In the genomic region with DNA sequence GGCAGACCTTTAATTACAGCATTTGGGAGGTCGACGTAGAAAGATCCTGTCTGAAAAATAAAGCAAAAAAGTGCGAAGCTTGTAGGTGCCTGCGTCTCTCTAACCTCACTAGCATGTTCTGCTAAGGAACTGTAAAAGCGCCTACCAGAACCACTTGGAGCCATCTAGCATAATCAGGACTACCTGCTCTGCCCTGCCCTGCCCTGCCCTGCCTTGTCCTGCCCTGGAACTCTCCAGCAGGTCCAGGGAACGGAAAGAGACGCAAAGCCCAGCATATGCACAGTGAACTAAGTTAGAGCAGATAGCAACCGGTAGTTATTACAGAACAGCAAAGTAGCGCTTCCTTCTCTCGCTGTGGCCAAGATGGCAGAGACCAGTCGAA, we compare ENCODE assay signal across 9 mouse cellular contexts. TPM values are rescaled to one million over a fixed set of nuclear protein-coding genes. Genes with fewer than 3 reads are reported as not detected.
A peak's percentile ranks its signal among the peaks of the same experiment; 100 is the strongest.
DNase-seq lines count a peak whose midpoint lies in the region; ATAC-seq and TF ChIP-seq lines count a peak whose summit lies in the region.
"Had no signal": no experiment of that assay in that cellular context is flagged by ENCODE, and none has a peak within 500 bp of the region (broad histone marks: within the 10 kb centered on the region; RNA-seq: fewer than 3 reads in every experiment).

No protein-coding gene starts in this region.

- 39% methylated on average over 11 of the region's 11 CpGs for WGBS in kidney, adult 2 months
- 48% methylated on average over 11 of the region's 11 CpGs for WGBS in forebrain, embryonic 10.5 days
- WGBS in intestine, postnatal 0 days: 36% methylated on average over 11 of the region's 11 CpGs

- no peak overlapping the region for H3ac ChIP-seq in myocyte (ENCODE audit: control insufficient read depth, insufficient read length)

- peak overlapping the region; percentile 54 for H3K4me2 ChIP-seq in intestine, postnatal 0 days (replicated peaks; ENCODE audit: low read depth)
- peak overlapping the region; percentile 94 for H3K4me2 ChIP-seq in myocyte (ENCODE audit: low read depth)

- no peak overlapping the region for H3K4me3 ChIP-seq in kidney, adult 2 months (ENCODE audit: insufficient read depth, low read depth, low read length)
- peak overlapping the region; percentile 60 for H3K4me3 ChIP-seq in forebrain, embryonic 10.5 days
- no peak overlapping the region for H3K4me3 ChIP-seq in intestine, postnatal 0 days (ENCODE audit: low read depth, low read length)
- H3K4me3 ChIP-seq in myocyte: peak overlapping the region; percentile 29

- H3K9ac ChIP-seq in intestine, postnatal 0 days (ENCODE audit: low read depth, low read length): no peak overlapping the region

- H3K9me3 ChIP-seq in forebrain, embryonic 10.5 days: no peaks in the 10 kb centered on the region
- H3K9me3 ChIP-seq in intestine, postnatal 0 days (ENCODE audit: control insufficient read depth): no peaks in the 10 kb centered on the region

- no peak for DNase-seq in kidney, adult 2 months
- DNase-seq in kidney, postnatal 10 days: no peak
- no peak for DNase-seq in forebrain, embryonic 10.5 days (ENCODE audit: extremely low spot score, low spot score)
- DNase-seq in thymus, postnatal 36 days: no peak
- no peak for DNase-seq in left cerebral cortex, postnatal 4 days

- intact Hi-C loops in left cerebral cortex, postnatal 4 days (cut with DNase I): loop anchor here (10.0 kb wide), 1 partner anchor 64 kb away; a partner anchor contains a TSS

- no peaks in the 10 kb centered on the region for H3K36me3 ChIP-seq in kidney, adult 2 months (ENCODE audit: control insufficient read depth, insufficient read depth, low read length)
- H3K36me3 ChIP-seq in forebrain, embryonic 10.5 days (replicated peaks): no peaks in the 10 kb centered on the region
- H3K36me3 ChIP-seq in intestine, postnatal 0 days (ENCODE audit: control insufficient read depth, insufficient read depth): no peaks in the 10 kb centered on the region
- no peaks in the 10 kb centered on the region for H3K36me3 ChIP-seq in myocyte (ENCODE audit: control insufficient read depth, insufficient read depth)

- H3K27ac ChIP-seq in kidney, adult 2 months (ENCODE audit: insufficient read depth, low read depth, low read length): peak overlapping the region; percentile 10; the same call in 1 of the 2 replicates
- H3K27ac ChIP-seq in forebrain, embryonic 10.5 days: no peak overlapping the region
- no peak overlapping the region for H3K27ac ChIP-seq in intestine, postnatal 0 days (ENCODE audit: low read depth, low read length)

- peaks cover 7% of the 10 kb centered on the region; the same call in 1 of the 2 replicates for H3K4me1 ChIP-seq in kidney, adult 2 months (ENCODE audit: control insufficient read depth, insufficient read depth, low read length)
- H3K4me1 ChIP-seq in forebrain, embryonic 10.5 days: peaks cover 13% of the 10 kb centered on the region
- no peaks in the 10 kb centered on the region for H3K4me1 ChIP-seq in intestine, postnatal 0 days (replicated peaks; ENCODE audit: control insufficient read depth, insufficient read depth, low read length)

- no peaks in the 10 kb centered on the region for H3K79me2 ChIP-seq in myocyte (ENCODE audit: control insufficient read depth, insufficient read depth)

- no peak for TF ChIP-seq CTCF in kidney, adult 2 months (conservative IDR thresholded peaks at IDR 0.05; ENCODE audit: insufficient read depth, insufficient read length, low read depth, low read length)
- TF ChIP-seq CTCF in intestine, postnatal 0 days (IDR thresholded peaks at IDR 0.05; ENCODE audit: low read depth): no peak

- no peak for TF ChIP-seq POLR2A in kidney, adult 2 months (IDR thresholded peaks at IDR 0.05; ENCODE audit: low read depth, low read length)
- TF ChIP-seq POLR2A in myocyte (IDR thresholded peaks at IDR 0.05; ENCODE audit: insufficient read length, low read depth): no peak

- no peaks in the 10 kb centered on the region for H3K27me3 ChIP-seq in kidney, adult 2 months (replicated peaks; ENCODE audit: control insufficient read depth, insufficient read depth, low read length)
- peaks cover 11% of the 10 kb centered on the region for H3K27me3 ChIP-seq in forebrain, embryonic 10.5 days (ENCODE audit: poor library complexity, severe bottlenecking)
- no peaks in the 10 kb centered on the region for H3K27me3 ChIP-seq in intestine, postnatal 0 days (replicated peaks; ENCODE audit: control insufficient read depth, insufficient read depth, low read length)
- no peaks in the 10 kb centered on the region for H3K27me3 ChIP-seq in myocyte (ENCODE audit: control insufficient read depth, insufficient read depth, insufficient read length)

- ATAC-seq in intestine, postnatal 0 days: peak; percentile 68
- ATAC-seq in erythroid progenitor cell, adult 5-6 weeks (replicated peaks; ENCODE audit: low FRiP score, poor library complexity, severe bottlenecking): no peak

TF ChIP-seq in myocyte, 11 proteins besides CTCF, POLR2A, EP300 and RAD21:
- TF ChIP-seq SRF (IDR thresholded peaks at IDR 0.05; ENCODE audit: control insufficient read depth, insufficient read length, low read depth) (no peak), MYOD1 (IDR thresholded peaks at IDR 0.05; ENCODE audit: control insufficient read depth in 1 of 3, insufficient read length in 2 of 3, low read depth in 2 of 3) (no peak), E2F4 (IDR thresholded peaks at IDR 0.05; ENCODE audit: insufficient read depth) (no peak), MAX (IDR thresholded peaks at IDR 0.05; ENCODE audit: low read depth) (no peak), USF1 (IDR thresholded peaks at IDR 0.05; ENCODE audit: low read depth) (no peak), POLR2AphosphoS2 (IDR thresholded peaks at IDR 0.05; ENCODE audit: insufficient read length, low read depth) (no peak), TCF12 (IDR thresholded peaks at IDR 0.05; ENCODE audit: insufficient read depth, poor library complexity, severe bottlenecking) (no peak), MYOG (IDR thresholded peaks at IDR 0.05; ENCODE audit: control insufficient read depth in 1 of 3, insufficient read depth in 1 of 3, insufficient read length in 2 of 3, low read depth in 2 of 3) (no peak), TCF3 (IDR thresholded peaks at IDR 0.05; ENCODE audit: insufficient read length, low read depth) (no peak), CEBPB (IDR thresholded peaks at IDR 0.05; ENCODE audit: insufficient read depth, poor library complexity, severe bottlenecking) (no peak), REST (IDR thresholded peaks at IDR 0.05; ENCODE audit: insufficient read depth, insufficient read length) (no peak)

RNA-seq across cellular contexts. Expression of a gene that starts 0.5 kb away (rescaled TPM):
- 15.8 and 17.4 TPM in 2 replicates for polyA plus RNA-seq in kidney, adult 2 months (2012; rRNA removed)
- 0.15 TPM in 1 of 2 replicates, not detected in the other for polyA plus RNA-seq in forebrain, embryonic 10.5 days (2016; fragmentation: Nextera tagmentation; extraction: Ambion mirVana)
- polyA plus RNA-seq in intestine, postnatal 0 days (2015; fragmentation: Nextera tagmentation; extraction: Ambion mirVana): 7.8 and 9.0 TPM in 2 replicates
- polyA plus RNA-seq in myocyte (2012; fragmentation: generic; extraction: Trizol): 0.64 TPM
- total RNA-seq in left cerebral cortex, postnatal 4 days (2021): not detected
- not detected in 2 replicates for total RNA-seq in erythroid progenitor cell, adult 5-6 weeks (2015; ENCODE audit: low replicate concordance)
- total RNA-seq in erythroid progenitor cell, adult 5-6 weeks (2017; ENCODE audit: low replicate concordance): not detected in 2 replicates
- total RNA-seq: MEL had no signal

RNA-seq across cellular contexts. Expression of a gene that starts 26.0 kb away (rescaled TPM):
- 223 and 249 TPM in 2 replicates for polyA plus RNA-seq in kidney, adult 2 months (2012; rRNA removed)
- polyA plus RNA-seq in forebrain, embryonic 10.5 days (2016; fragmentation: Nextera tagmentation; extraction: Ambion mirVana): not detected in 2 replicates
- polyA plus RNA-seq in intestine, postnatal 0 days (2015; fragmentation: Nextera tagmentation; extraction: Ambion mirVana): 0.47 and 0.52 TPM in 2 replicates
- 0.04 TPM for polyA plus RNA-seq in myocyte (2012; fragmentation: generic; extraction: Trizol)
- total RNA-seq in left cerebral cortex, postnatal 4 days (2021): under 1 TPM in 1 of 2 experiments, not detected in 1; 0.50 TPM
- not detected in 2 replicates for total RNA-seq in erythroid progenitor cell, adult 5-6 weeks (2015; ENCODE audit: low replicate concordance)
- total RNA-seq in erythroid progenitor cell, adult 5-6 weeks (2017; ENCODE audit: low replicate concordance): not detected in 2 replicates
- total RNA-seq: MEL had no signal

RNA-seq across cellular contexts. Expression of a gene that starts 33.7 kb away (rescaled TPM):
- 0.38 and 0.53 TPM in 2 replicates for polyA plus RNA-seq in kidney, adult 2 months (2012; rRNA removed)
- not detected in 2 replicates for polyA plus RNA-seq in forebrain, embryonic 10.5 days (2016; fragmentation: Nextera tagmentation; extraction: Ambion mirVana)
- polyA plus RNA-seq in intestine, postnatal 0 days (2015; fragmentation: Nextera tagmentation; extraction: Ambion mirVana): 2.4 and 2.9 TPM in 2 replicates
- polyA plus RNA-seq in myocyte (2012; fragmentation: generic; extraction: Trizol): not detected
- under 1 TPM in 1 of 2 experiments, not detected in 1; 0.16 TPM for total RNA-seq in left cerebral cortex, postnatal 4 days (2021)
- total RNA-seq in erythroid progenitor cell, adult 5-6 weeks (2015; ENCODE audit: low replicate concordance): not detected in 2 replicates
- total RNA-seq in erythroid progenitor cell, adult 5-6 weeks (2017; ENCODE audit: low replicate concordance): not detected in 2 replicates
- total RNA-seq: MEL had no signal

Comparison
In these comparisons a context has a peak if more than half of its experiments do, and no peak if none do; other contexts are left out.
1. H3K4me3 ChIP-seq: peak in forebrain, embryonic 10.5 days (single experiment) and myocyte (single experiment); none in kidney, adult 2 months (single experiment) and intestine, postnatal 0 days (single experiment).
2. RNA of a gene that starts 26.0 kb away (polyA plus RNA-seq): 223 to 249 TPM in kidney, adult 2 months; 0.47 to 0.52 TPM in intestine, postnatal 0 days, 0.04 TPM in myocyte (single experiment) and not detected in forebrain, embryonic 10.5 days; every median in the first group is over 100 times any median in the second.